7 mouse cellular contexts compared by ENCODE assay signal in genomic region chr15:37120381-37120780, GRCm38 (mm10).
DNase-seq lines count a peak whose midpoint lies in the region; ATAC-seq and TF ChIP-seq lines count a peak whose summit lies in the region.

No protein-coding gene starts in this region.

- no peaks in the 10 kb centered on the region for H3K36me3 ChIP-seq in MEL (ENCODE audit: control insufficient read depth in 1 of 2, insufficient read depth in 2 of 2, low read length in 2 of 2)
- no peaks in the 10 kb centered on the region for H3K36me3 ChIP-seq in forebrain, embryonic 13.5 days (ENCODE audit: poor library complexity, severe bottlenecking)
- no peaks in the 10 kb centered on the region for H3K36me3 ChIP-seq in hindbrain, postnatal 0 days (ENCODE audit: insufficient read depth, low read length)
- H3K36me3 ChIP-seq in spleen, adult 2 months (ENCODE audit: control insufficient read depth, insufficient read depth, low read length), result no peaks in the 10 kb centered on the region

- TF ChIP-seq EP300 in MEL (IDR thresholded peaks at IDR 0.05; ENCODE audit: low read depth in 1 of 2, low read length in 2 of 2), result no peak

- TF ChIP-seq CTCF in MEL (IDR thresholded peaks at IDR 0.05 in 2 of 3, conservative IDR thresholded peaks at IDR 0.05 in 1 of 3; ENCODE audit: control insufficient read depth in 1 of 3, insufficient read depth in 1 of 3, low read depth in 2 of 3, low read length in 3 of 3, poor library complexity in 1 of 3, severe bottlenecking in 1 of 3), result peak; percentile 95 to 100 (median 98)
- TF ChIP-seq CTCF in hindbrain, postnatal 0 days (IDR thresholded peaks at IDR 0.05; ENCODE audit: low read depth), result peak; percentile 97
- TF ChIP-seq CTCF in spleen, adult 2 months (IDR thresholded peaks at IDR 0.05; ENCODE audit: extremely low read depth, insufficient read depth, insufficient read length, insufficient replicate concordance), result peak; percentile 70; the same call in 1 of the 2 replicates

- H3K79me2 ChIP-seq in MEL (ENCODE audit: control insufficient read depth, insufficient read depth, low read length, poor library complexity), result no peaks in the 10 kb centered on the region

- no peak overlapping the region for H3K4me3 ChIP-seq in MEL (ENCODE audit: control insufficient read depth in 1 of 2, insufficient read depth in 1 of 2, low read depth in 2 of 2, low read length in 2 of 2)
- no peak overlapping the region for H3K4me3 ChIP-seq in forebrain, embryonic 13.5 days
- H3K4me3 ChIP-seq in hindbrain, postnatal 0 days (ENCODE audit: low read length), result no peak overlapping the region
- H3K4me3 ChIP-seq in spleen, adult 2 months (ENCODE audit: extremely low read depth, insufficient read depth, insufficient read length), result no peak overlapping the region

- peak; percentile 45; the same call in 1 of the 2 replicates for ATAC-seq in forebrain, embryonic 13.5 days
- peak; percentile 66 for ATAC-seq in hindbrain, postnatal 0 days
- peak; percentile 69 for ATAC-seq in megakaryocyte progenitor cell, adult 5-6 weeks (replicated peaks; ENCODE audit: poor library complexity)

- TF ChIP-seq POLR2A in MEL (IDR thresholded peaks at IDR 0.05; ENCODE audit: control insufficient read depth in 1 of 2, insufficient read depth in 1 of 2, low read depth in 1 of 2, low read length in 2 of 2, poor library complexity in 1 of 2), result no peak
- no peak for TF ChIP-seq POLR2A in spleen, adult 2 months (IDR thresholded peaks at IDR 0.05; ENCODE audit: low read depth, low read length)

- H3K4me1 ChIP-seq in MEL (ENCODE audit: control insufficient read depth in 1 of 2, insufficient read depth in 2 of 2, low read length in 2 of 2), result no peaks in the 10 kb centered on the region
- no peaks in the 10 kb centered on the region for H3K4me1 ChIP-seq in forebrain, embryonic 13.5 days
- H3K4me1 ChIP-seq in hindbrain, postnatal 0 days (ENCODE audit: insufficient read depth, low read length), result no peaks in the 10 kb centered on the region
- H3K4me1 ChIP-seq in spleen, adult 2 months (ENCODE audit: control insufficient read depth, insufficient read depth, insufficient read length), result no peaks in the 10 kb centered on the region

- H3K9ac ChIP-seq in MEL (ENCODE audit: control insufficient read depth, low read depth, low read length, poor library complexity, severe bottlenecking), result no peak overlapping the region
- no peak overlapping the region for H3K9ac ChIP-seq in forebrain, embryonic 13.5 days
- no peak overlapping the region for H3K9ac ChIP-seq in hindbrain, postnatal 0 days (replicated peaks; ENCODE audit: low read length)

- peak; percentile 99 for TF ChIP-seq RAD21 in MEL (IDR thresholded peaks at IDR 0.05; ENCODE audit: low read depth, low read length)

- H3K9me3 ChIP-seq in MEL (replicated peaks; ENCODE audit: insufficient read depth, low read length), result no peaks in the 10 kb centered on the region
- no peaks in the 10 kb centered on the region for H3K9me3 ChIP-seq in forebrain, embryonic 13.5 days (replicated peaks)
- H3K9me3 ChIP-seq in hindbrain, postnatal 0 days (ENCODE audit: low read length), result no peaks in the 10 kb centered on the region

- DNase-seq in MEL (ENCODE audit: low read depth, low spot score), result peak; percentile 74
- peak; percentile 89 for DNase-seq in brain, adult 2 months (ENCODE audit: low read depth, low spot score)
- peak; percentile 82 for DNase-seq in hindbrain, postnatal 0 days (ENCODE audit: low spot score)
- DNase-seq in layer of hippocampus, postnatal 36 days, result peak; percentile 85 to 89
- DNase-seq in spleen, adult 2 months (ENCODE audit: low read depth in 1 of 2, low spot score in 2 of 2), result peak in 1 of 2 experiments; percentile 42

- no peak overlapping the region for H3K4me2 ChIP-seq in forebrain, embryonic 13.5 days
- H3K4me2 ChIP-seq in hindbrain, postnatal 0 days (ENCODE audit: low read depth, low read length), result no peak overlapping the region

- peaks cover 0 to 5% of the 10 kb centered on the region in 2 experiments; a peak in 3 of 4 replicates for H3K27me3 ChIP-seq in MEL (ENCODE audit: control insufficient read depth in 1 of 2, insufficient read depth in 2 of 2, low read length in 2 of 2)
- no peaks in the 10 kb centered on the region for H3K27me3 ChIP-seq in forebrain, embryonic 13.5 days
- no peaks in the 10 kb centered on the region for H3K27me3 ChIP-seq in hindbrain, postnatal 0 days (ENCODE audit: insufficient read depth, low read length)
- H3K27me3 ChIP-seq in spleen, adult 2 months (ENCODE audit: control insufficient read depth, insufficient read depth, low read length), result no peaks in the 10 kb centered on the region

- no peak overlapping the region for H3K27ac ChIP-seq in MEL (ENCODE audit: control insufficient read depth, low read depth, low read length)
- no peak overlapping the region for H3K27ac ChIP-seq in forebrain, embryonic 13.5 days
- H3K27ac ChIP-seq in hindbrain, postnatal 0 days, result no peak overlapping the region
- H3K27ac ChIP-seq in spleen, adult 2 months (ENCODE audit: insufficient read depth, low read length), result no peak overlapping the region

- 19% methylated on average over 6 of the region's 6 CpGs for WGBS in forebrain, embryonic 13.5 days
- WGBS in hindbrain, postnatal 0 days, result 19% methylated on average over 6 of the region's 6 CpGs
- WGBS in spleen, adult 2 months, result 33% methylated on average over 6 of the region's 6 CpGs

TF ChIP-seq in MEL, 35 proteins besides CTCF, POLR2A, EP300 and RAD21:
- 0 out of 2 replicates have a peak, but pooled peaks have one; percentile 10 for TF ChIP-seq RCOR1 (IDR thresholded peaks at IDR 0.05; ENCODE audit: low read depth, low read length)
- TF ChIP-seq ZC3H11A (IDR thresholded peaks at IDR 0.05; ENCODE audit: low read depth, low read length), result peak; percentile 83
- TF ChIP-seq ZNF384 (IDR thresholded peaks at IDR 0.05; ENCODE audit: low read depth, low read length), result 0 out of 2 replicates have a peak, but pooled peaks have one; percentile 33
- peak; percentile 90 for TF ChIP-seq SMC3 (IDR thresholded peaks at IDR 0.05; ENCODE audit: low read depth, low read length)
- TF ChIP-seq JUND (IDR thresholded peaks at IDR 0.05; ENCODE audit: low read depth, low read length), result 0 out of 2 replicates have a peak, but pooled peaks have one; percentile 43
- TF ChIP-seq POLR2AphosphoS5 (IDR thresholded peaks at IDR 0.05; ENCODE audit: borderline replicate concordance, low read depth, low read length), result no peak
- 0 out of 2 replicates have a peak, but pooled peaks have one; percentile 21 for TF ChIP-seq BHLHE40 (IDR thresholded peaks at IDR 0.05; ENCODE audit: borderline replicate concordance, low read depth, low read length)
- TF ChIP-seq POLR2AphosphoS2 (IDR thresholded peaks at IDR 0.05; ENCODE audit: low read length), result no peak
